Mouse (Mus musculus) heart, adult 2 months (tissue): ENCODE measurements at regions not wholly inside any gene's neighbourhood (a gene's known extent, or its start where the extent isn't known, plus 50 kb on each side); places are given as distances from the start of the nearest gene placed in this dataset.

ENCODE experiments used
- CTCF ChIP-seq: fragments of 200-600 bp; IDR thresholded peaks from 2 replicates; pipeline ENCODE4 v1.8.1; 2022; ENCODE audit warnings: antibody characterized with exemption, mild to moderate bottlenecking, moderate library complexity
- EP300 ChIP-seq: fragments of 200-500 bp; IDR thresholded peaks from 2 replicates; pipeline ENCODE4 v1.6.1; 2011; ENCODE audit warnings: low read depth, low read length, control low read depth; ENCODE audit not compliant: insufficient read depth
- POLR2A ChIP-seq: fragments of 200-500 bp; IDR thresholded peaks from 2 replicates; pipeline ENCODE4 v1.6.1; 2011; ENCODE audit warnings: mild to moderate bottlenecking, low read depth, low read length, control low read depth; ENCODE audit not compliant: insufficient read depth

DNA sequence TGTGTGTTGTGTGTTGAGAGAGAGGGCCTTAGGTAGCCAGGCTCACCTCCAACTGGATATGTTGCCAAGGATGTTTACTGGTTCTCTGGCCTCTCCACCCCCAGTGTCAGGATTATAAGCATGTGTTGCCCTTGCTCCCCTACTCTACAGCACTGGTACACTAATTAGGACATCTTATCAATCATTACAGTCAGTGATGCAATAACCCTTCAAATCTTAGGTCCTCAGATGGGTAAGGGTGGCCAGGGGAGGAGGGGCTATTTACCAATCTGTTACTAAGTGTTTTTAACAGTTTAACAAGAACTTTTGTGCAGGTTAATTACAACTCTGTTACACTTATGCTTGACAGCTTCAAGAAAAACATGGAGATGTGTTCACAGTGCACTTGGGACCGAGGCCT lies 80.1 kb upstream of the Cyp2b13 start:
- TF ChIP-seq CTCF (no peak), POLR2A (no peak), EP300 (no peak)
